Mouse (Mus musculus) cortical plate, adult 2 months (tissue): ENCODE measurements around the gene Ptprt.

Experiments used
- CTCF ChIP-seq: fragments of 200-500 bp; IDR thresholded peaks from 2 replicates; pipeline ENCODE4 v1.5.1; 2011; ENCODE audit warnings: mild to moderate bottlenecking, control low read depth, low read length; ENCODE audit not compliant: insufficient read depth; ENCODE audit errors: extremely low read depth
- POLR2A ChIP-seq: fragments of 200-500 bp; IDR thresholded peaks from 2 replicates; pipeline ENCODE4 v1.6.1; 2011; ENCODE audit warnings: mild to moderate bottlenecking, low read length, control low read depth; ENCODE audit not compliant: insufficient read depth; ENCODE audit errors: extremely low read depth

DNA sequence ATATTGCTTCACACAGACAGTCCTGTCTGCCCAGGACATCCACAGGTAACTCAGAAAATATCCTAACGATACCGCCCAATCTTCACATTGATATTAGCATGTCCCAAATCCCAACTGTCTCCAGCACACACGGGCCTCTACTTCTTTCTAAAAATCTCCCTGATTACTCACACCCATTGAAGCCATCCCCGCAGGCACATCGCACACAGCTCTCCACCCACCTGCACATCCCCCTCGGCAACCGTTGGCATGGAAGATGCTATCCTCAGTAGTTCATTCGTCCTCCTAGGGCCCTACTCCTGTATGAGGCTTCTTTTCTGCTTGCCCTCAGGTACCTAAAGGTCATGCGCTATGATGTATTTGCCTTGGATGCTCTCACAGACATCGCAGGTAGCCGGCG is 89.9 kb downstream of the Ptprt start:
- TF ChIP-seq CTCF, result no peak
- no peak for TF ChIP-seq POLR2A
